Mouse (Mus musculus) ES-Bruce4 (cell line): Measurements from ENCODE around the gene Calhm2.

ENCODE experiments used
- CTCF ChIP-seq: IDR thresholded peaks from one replicate; pipeline ENCODE4 v1.8.1; 2011; ENCODE audit warnings: low read depth, low read length
- EP300 ChIP-seq: IDR thresholded peaks from 2 replicates; pipeline ENCODE4 v1.6.1; 2011; ENCODE audit warnings: low read depth, low read length; ENCODE audit not compliant: insufficient read depth
- POLR2A ChIP-seq: IDR thresholded peaks from one replicate; pipeline ENCODE4 v1.8.1; 2011; ENCODE audit warnings: low read length; ENCODE audit not compliant: insufficient read depth

DNA sequence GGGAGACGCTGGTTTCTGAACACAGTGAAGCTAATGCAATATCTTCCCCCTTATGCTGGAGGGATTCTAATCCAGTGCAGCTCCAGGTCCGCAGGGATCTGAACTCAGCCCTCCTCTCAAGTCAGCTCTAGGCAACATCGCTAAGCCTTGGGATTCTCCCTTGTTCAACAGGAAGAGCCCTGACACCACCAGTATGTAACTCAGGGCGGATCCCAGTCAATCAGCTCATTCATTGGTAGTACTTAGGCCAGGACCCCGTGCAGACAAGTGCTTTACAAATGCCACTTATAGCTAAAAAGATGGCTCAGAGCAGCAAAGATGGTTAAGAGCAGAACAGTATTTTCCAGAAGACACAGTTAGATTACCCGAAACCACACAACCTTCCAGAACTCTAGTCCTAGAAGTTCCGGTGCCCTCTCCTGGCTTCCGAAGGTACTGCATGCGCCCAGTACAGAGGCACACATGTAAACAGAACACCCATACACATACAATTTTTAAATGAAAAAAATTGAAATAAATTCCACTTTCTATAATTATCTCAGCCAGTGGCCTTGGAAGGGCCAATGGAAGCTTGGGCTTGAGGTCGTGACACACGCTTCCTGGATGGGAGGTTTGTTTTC is 30.8 kb upstream of the Calhm2 start:
- TF ChIP-seq POLR2A (no peak), CTCF (peak; percentile 70), EP300 (no peak)
